Mouse (Mus musculus): ENCODE data around the gene Slfnl1. TPM values are rescaled to one million over a fixed set of nuclear protein-coding genes. Genes with fewer than 3 reads are reported as not detected.

Gene Slfnl1
- polyA plus RNA-seq, 1 experiment from 2014 or later, result 0.11 TPM

GRCm38 (mm10) chr4:120538664-120539063 lies 6.6 kb downstream of the Slfnl1 start:
- H3K4me1 ChIP-seq, result no peaks in the 10 kb centered on the region
- H3K9ac ChIP-seq, result no peak overlapping the region
- H3K9me3 ChIP-seq, result no peaks in the 10 kb centered on the region
- ATAC-seq (ENCODE audit: extremely low read depth, insufficient number of reproducible peaks, low FRiP score, low TSS enrichment), result no peak
- H3K27ac ChIP-seq (replicated peaks), result no peak overlapping the region
- WGBS, result 90% methylated on average over 10 of the region's 10 CpGs
- no peaks in the 10 kb centered on the region for H3K27me3 ChIP-seq (replicated peaks)
- no peak overlapping the region for H3K4me3 ChIP-seq
- H3K4me2 ChIP-seq, result no peak overlapping the region
- peaks cover 72% of the 10 kb centered on the region for H3K36me3 ChIP-seq

- ATAC-seq (ENCODE audit: extremely low read depth, insufficient number of reproducible peaks, low FRiP score, low TSS enrichment), result no peak
- no peaks in the 10 kb centered on the region for H3K27me3 ChIP-seq (replicated peaks)
- H3K27ac ChIP-seq (replicated peaks), result no peak overlapping the region
- H3K9ac ChIP-seq, result no peak overlapping the region
- H3K9me3 ChIP-seq, result no peaks in the 10 kb centered on the region
- no peak overlapping the region for H3K4me2 ChIP-seq
- H3K4me3 ChIP-seq, result no peak overlapping the region
- 71% methylated on average over 1 of the region's 1 CpGs for WGBS
- H3K4me1 ChIP-seq, result no peaks in the 10 kb centered on the region
- H3K36me3 ChIP-seq, result peaks cover 100% of the 10 kb centered on the region
These were observed 12.9 kb downstream of the Slfnl1 start for GRCm38 (mm10) chr4:120544896-120545295.

- WGBS, result 84% methylated on average over 6 of the region's 6 CpGs
- Histone ChIP-seq H3K4me3 (no peak overlapping the region), H3K4me1 (0 out of 2 replicates have a peak, but pooled peaks cover 3% of the 10 kb centered on the region), H3K36me3 (peaks cover 96% of the 10 kb centered on the region), H3K9me3 (no peaks in the 10 kb centered on the region), H3K27me3 (replicated peaks) (no peaks in the 10 kb centered on the region), H3K27ac (replicated peaks) (no peak overlapping the region), H3K4me2 (no peak overlapping the region), H3K9ac (no peak overlapping the region)
- ATAC-seq (ENCODE audit: extremely low read depth, insufficient number of reproducible peaks, low FRiP score, low TSS enrichment), result no peak
These were observed 24.6 kb downstream of the Slfnl1 start for GRCm38 (mm10) chr4:120556592-120556991.

- no peak overlapping the region for H3K9ac ChIP-seq
- 78% methylated on average over 2 of the region's 2 CpGs for WGBS
- no peak overlapping the region for H3K4me3 ChIP-seq
- ATAC-seq (ENCODE audit: extremely low read depth, insufficient number of reproducible peaks, low FRiP score, low TSS enrichment), result no peak
- H3K4me2 ChIP-seq, result no peak overlapping the region
- no peak overlapping the region for H3K27ac ChIP-seq (replicated peaks)
- peaks cover 35% of the 10 kb centered on the region for H3K4me1 ChIP-seq
- no peaks in the 10 kb centered on the region for H3K27me3 ChIP-seq (replicated peaks)
- H3K36me3 ChIP-seq, result peaks cover 60% of the 10 kb centered on the region
- H3K9me3 ChIP-seq, result no peaks in the 10 kb centered on the region
These were observed 33.7 kb downstream of the Slfnl1 start for GRCm38 (mm10) chr4:120565726-120566125.

- ATAC-seq (ENCODE audit: extremely low read depth, insufficient number of reproducible peaks, low FRiP score, low TSS enrichment), result no peak
- WGBS, result 12% methylated on average over 5 of the region's 5 CpGs
- Histone ChIP-seq H3K4me3 (peak overlapping the region; percentile 69), H3K27me3 (replicated peaks) (no peaks in the 10 kb centered on the region), H3K4me1 (peaks cover 41% of the 10 kb centered on the region), H3K9ac (peak overlapping the region; percentile 96), H3K4me2 (peak overlapping the region; percentile 89), H3K36me3 (peaks cover 37% of the 10 kb centered on the region), H3K27ac (replicated peaks) (peak overlapping the region; percentile 96), H3K9me3 (no peaks in the 10 kb centered on the region)
These were observed 36.0 kb downstream of the Slfnl1 start for GRCm38 (mm10) chr4:120568005-120568404.

GRCm38 (mm10) chr4:120569025-120569424 lies 37.0 kb downstream of the Slfnl1 start:
- Histone ChIP-seq H3K4me2 (peak overlapping the region; percentile 89), H3K9ac (peak overlapping the region; percentile 96), H3K4me3 (peak overlapping the region; percentile 69), H3K27ac (replicated peaks) (peak overlapping the region; percentile 96), H3K27me3 (replicated peaks) (no peaks in the 10 kb centered on the region), H3K4me1 (peaks cover 41% of the 10 kb centered on the region), H3K9me3 (no peaks in the 10 kb centered on the region), H3K36me3 (peaks cover 27% of the 10 kb centered on the region)
- no peak for ATAC-seq (ENCODE audit: extremely low read depth, insufficient number of reproducible peaks, low FRiP score, low TSS enrichment)
- WGBS, result 9% methylated on average over 4 of the region's 4 CpGs

DNA sequence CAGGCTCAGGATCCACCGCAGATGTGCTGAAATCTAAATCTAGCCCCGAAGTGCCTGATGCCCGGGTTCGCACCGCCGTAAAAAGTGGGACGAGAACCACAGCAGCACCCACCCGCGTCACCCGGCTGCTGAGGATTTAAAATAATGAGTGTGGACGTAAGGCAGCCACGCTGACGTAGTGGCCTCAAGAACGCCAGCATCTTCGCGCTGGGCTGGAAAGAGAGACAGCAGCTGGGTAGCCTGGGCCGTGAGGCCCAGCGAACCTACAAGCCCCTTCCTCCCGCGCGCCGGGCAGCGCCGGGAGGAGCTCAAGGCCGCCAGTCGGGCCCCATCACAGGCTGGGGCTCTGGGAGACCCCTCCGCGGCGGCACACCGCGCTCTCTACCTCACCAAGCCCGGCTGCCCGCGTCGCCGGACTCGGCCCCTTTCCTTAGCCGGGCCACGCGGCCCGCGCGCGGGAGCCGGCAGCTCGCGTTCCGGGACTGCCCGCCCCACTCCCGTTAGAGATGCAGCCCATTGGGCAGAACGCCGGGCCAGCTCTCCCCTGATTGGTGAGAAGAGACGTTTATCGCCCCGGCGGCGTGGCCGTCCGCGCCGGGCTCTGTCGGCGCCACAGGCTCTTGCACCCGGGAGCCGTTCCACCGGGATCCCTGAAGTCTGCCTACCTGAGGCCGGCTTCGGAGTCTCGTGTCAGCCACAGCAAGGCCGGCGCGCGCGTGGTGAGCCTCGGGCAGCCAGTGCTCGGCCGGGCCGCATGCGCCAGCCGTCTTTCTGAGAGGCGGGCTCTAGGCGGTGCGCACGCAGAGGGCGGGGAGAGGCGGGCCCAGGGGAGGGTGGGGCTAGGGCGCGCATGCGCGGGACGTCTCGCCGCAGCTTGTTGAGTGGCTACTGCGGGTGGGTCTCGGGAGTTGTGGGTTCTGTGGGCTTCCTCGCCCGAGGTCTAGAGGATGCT lies 37.7 kb downstream of the Slfnl1 start, which contains the start of gene Ctps:
TSS of gene Ctps (minus strand) at position 791 of the 952 bp plus-strand sequence.
- H3K27me3 ChIP-seq (replicated peaks), result no peaks in the 10 kb centered on the region
- ATAC-seq (ENCODE audit: extremely low read depth, insufficient number of reproducible peaks, low FRiP score, low TSS enrichment), result peak; percentile 94
- H3K4me1 ChIP-seq, result peaks cover 41% of the 10 kb centered on the region
- H3K9ac ChIP-seq, result peak within 1 kb of the TSS; percentile 96
- peaks cover 19% of the 10 kb centered on the region for H3K36me3 ChIP-seq
- H3K4me2 ChIP-seq, result peak within 1 kb of the TSS; percentile 89
- peak within 1 kb of the TSS; percentile 69 for H3K4me3 ChIP-seq
- H3K9me3 ChIP-seq, result no peaks in the 10 kb centered on the region
- under 1% methylated on average over 94 of the region's 97 CpGs for WGBS
- peak within 1 kb of the TSS; percentile 96 for H3K27ac ChIP-seq (replicated peaks)

DNA sequence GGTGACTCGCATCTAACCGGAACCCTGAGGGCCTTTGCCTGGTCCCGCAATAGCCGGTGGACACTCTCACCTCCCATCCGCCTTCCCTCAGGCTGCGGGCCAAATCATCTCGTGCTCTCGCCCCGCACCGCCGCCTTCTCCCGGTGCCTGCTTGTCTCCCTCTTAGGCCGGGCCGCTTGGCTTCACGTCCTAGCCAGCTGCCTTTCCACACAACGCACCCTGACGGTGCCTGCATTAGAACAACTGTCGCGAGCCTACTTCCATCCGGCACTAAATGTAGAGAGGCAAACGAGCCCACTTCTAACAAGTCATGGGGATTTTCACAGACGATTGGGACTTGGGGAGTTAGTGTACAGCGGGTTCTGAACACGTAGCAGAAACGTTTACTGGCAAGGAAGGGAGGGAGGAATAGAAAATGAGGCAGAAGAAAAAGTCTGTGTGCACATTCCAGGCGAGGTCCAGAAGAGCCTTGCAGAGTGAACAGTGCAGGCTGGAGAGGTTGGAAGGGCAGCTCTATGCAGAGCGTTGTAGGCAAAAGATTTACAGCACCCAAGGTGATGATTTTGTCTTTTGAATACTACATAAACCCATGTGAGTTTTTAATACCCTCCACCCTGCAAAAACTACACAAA lies 38.5 kb downstream of the Slfnl1 start:
- Histone ChIP-seq H3K9me3 (no peaks in the 10 kb centered on the region), H3K4me3 (peak overlapping the region; percentile 69), H3K36me3 (peaks cover 11% of the 10 kb centered on the region), H3K27ac (replicated peaks) (peak overlapping the region; percentile 96), H3K4me1 (peaks cover 41% of the 10 kb centered on the region), H3K9ac (peak overlapping the region; percentile 96), H3K27me3 (replicated peaks) (no peaks in the 10 kb centered on the region), H3K4me2 (peak overlapping the region; percentile 89)
- ATAC-seq (ENCODE audit: extremely low read depth, insufficient number of reproducible peaks, low FRiP score, low TSS enrichment), result peak; percentile 20; the same call in 1 of the 2 replicates
- WGBS, result under 1% methylated on average over 27 of the region's 27 CpGs

DNA sequence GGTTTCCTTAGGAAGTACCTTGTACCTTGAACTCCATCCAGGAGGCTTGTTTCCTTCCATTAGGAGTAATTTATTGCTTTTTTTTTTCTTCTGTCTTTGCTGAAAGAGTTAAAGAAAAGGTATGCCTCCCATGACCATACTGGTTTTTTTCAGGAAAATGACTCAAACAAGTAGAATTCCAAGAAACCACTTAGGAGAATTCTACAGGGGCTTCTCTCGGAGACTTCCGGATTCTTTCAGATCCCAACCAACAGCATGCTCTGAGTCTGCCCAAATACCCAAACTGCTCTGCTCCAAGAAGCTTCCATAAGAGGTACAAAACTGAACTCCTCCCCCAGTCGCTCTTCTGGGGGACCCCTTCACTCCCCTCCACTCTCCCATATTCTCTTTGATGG lies 39.0 kb downstream of the Slfnl1 start:
- Histone ChIP-seq H3K4me1 (peaks cover 41% of the 10 kb centered on the region), H3K9ac (peak overlapping the region; percentile 96), H3K9me3 (no peaks in the 10 kb centered on the region), H3K4me2 (peak overlapping the region; percentile 89), H3K27ac (replicated peaks) (peak overlapping the region; percentile 96), H3K27me3 (replicated peaks) (no peaks in the 10 kb centered on the region), H3K4me3 (peak overlapping the region; percentile 69), H3K36me3 (peaks cover 9% of the 10 kb centered on the region; the same call in 1 of the 2 replicates)
- ATAC-seq (ENCODE audit: extremely low read depth, insufficient number of reproducible peaks, low FRiP score, low TSS enrichment), result no peak
- 60% methylated on average over 3 of the region's 3 CpGs for WGBS

GRCm38 (mm10) chr4:120571691-120572090 lies 39.7 kb downstream of the Slfnl1 start:
- peak overlapping the region; percentile 96; the same call in 1 of the 2 replicates for H3K27ac ChIP-seq (replicated peaks)
- no peaks in the 10 kb centered on the region for H3K27me3 ChIP-seq (replicated peaks)
- H3K9me3 ChIP-seq, result no peaks in the 10 kb centered on the region
- no peak overlapping the region for H3K4me3 ChIP-seq
- no peak overlapping the region for H3K9ac ChIP-seq
- ATAC-seq (ENCODE audit: extremely low read depth, insufficient number of reproducible peaks, low FRiP score, low TSS enrichment), result no peak
- WGBS, result 58% methylated on average over 3 of the region's 3 CpGs
- H3K4me1 ChIP-seq, result peaks cover 37% of the 10 kb centered on the region
- H3K36me3 ChIP-seq, result peaks cover 3% of the 10 kb centered on the region; the same call in 1 of the 2 replicates
- peak overlapping the region; percentile 89; the same call in 1 of the 2 replicates for H3K4me2 ChIP-seq

DNA sequence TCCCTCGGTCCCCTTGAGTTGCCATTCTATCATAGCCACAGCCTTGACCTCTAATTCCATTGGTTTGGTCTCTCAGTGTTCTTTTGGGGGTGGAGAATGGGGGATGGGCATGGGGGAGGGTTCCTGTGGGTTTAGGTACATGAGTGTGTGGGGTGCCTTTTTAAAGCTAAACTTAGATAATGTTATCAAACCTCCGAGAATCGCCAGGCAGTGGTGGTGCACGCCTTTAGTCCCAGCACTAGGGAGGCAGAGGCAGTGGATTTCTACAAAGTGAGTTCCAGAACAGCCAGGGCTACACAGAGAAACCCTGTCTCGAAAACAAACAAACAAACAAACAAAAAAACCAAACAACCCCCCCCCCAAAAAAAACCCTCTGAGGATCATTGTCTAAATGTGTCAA lies 48.9 kb downstream of the Slfnl1 start:
- Histone ChIP-seq H3K9ac (no peak overlapping the region), H3K36me3 (no peaks in the 10 kb centered on the region), H3K4me1 (no peaks in the 10 kb centered on the region), H3K27ac (replicated peaks) (no peak overlapping the region), H3K4me3 (no peak overlapping the region), H3K4me2 (no peak overlapping the region), H3K9me3 (no peaks in the 10 kb centered on the region), H3K27me3 (replicated peaks) (peaks cover 4% of the 10 kb centered on the region; the same call in 1 of the 2 replicates)
- 36% methylated on average over 5 of the region's 5 CpGs for WGBS
- ATAC-seq (ENCODE audit: extremely low read depth, insufficient number of reproducible peaks, low FRiP score, low TSS enrichment), result no peak
